Comparison of ENCODE assay signal across 14 mouse cellular contexts in genomic region chrX:94115882-94116281, GRCm38 (mm10).
"Had no signal": no experiment of that assay in that cellular context is flagged by ENCODE, and none has a peak within 500 bp of the region (broad histone marks: within the 10 kb centered on the region; RNA-seq: fewer than 3 reads in every experiment).

No protein-coding gene starts in this region.

- H3K9ac ChIP-seq: limb, embryonic 13.5 days; lung, embryonic 14.5 days; neural tube, embryonic 12.5 days had no signal

- H3K4me2 ChIP-seq: limb, embryonic 13.5 days; liver, embryonic 11.5 days; lung, embryonic 14.5 days; neural tube, embryonic 12.5 days had no signal

- H3K36me3 ChIP-seq: limb, embryonic 13.5 days; neural tube, embryonic 12.5 days had no signal

- H3K4me3 ChIP-seq: layer of hippocampus, adult 2 months; limb, embryonic 13.5 days; midbrain, embryonic 10.5 days; myocyte; neural tube, embryonic 12.5 days had no signal

- H3K27ac ChIP-seq: layer of hippocampus, adult 2 months; limb, embryonic 13.5 days; midbrain, embryonic 10.5 days; neural tube, embryonic 12.5 days; stomach, postnatal 0 days had no signal

- DNase-seq: kidney, postnatal 10 days; kidney, postnatal 4 days; lung, embryonic 14.5 days; lung, postnatal 10 days; lung, postnatal 4 days; midbrain, embryonic 14.5 days; thymus, postnatal 4 days had no signal

- H3K4me1 ChIP-seq: neural tube, embryonic 12.5 days had no signal

- H3K27me3 ChIP-seq: neural tube, embryonic 12.5 days had no signal

- H3K9me3 ChIP-seq: limb, embryonic 13.5 days; midbrain, embryonic 10.5 days; neural tube, embryonic 12.5 days had no signal
